Mouse (Mus musculus): ENCODE measurements at regions not wholly inside any gene's neighbourhood (a gene's known extent, or its start where the extent isn't known, plus 50 kb on each side); places are given as distances from the start of the nearest gene placed in this dataset.
A peak's percentile ranks its signal among the peaks of the same experiment; 100 is the strongest.

- WGBS, result 40% methylated on average over 3 of the region's 3 CpGs
- Histone ChIP-seq H3K27me3 (ENCODE audit: insufficient read depth, low read length) (no peaks in the 10 kb centered on the region), H3K4me1 (ENCODE audit: insufficient read depth) (no peaks in the 10 kb centered on the region), H3K4me2 (no peak overlapping the region), H3K36me3 (ENCODE audit: insufficient read depth) (no peaks in the 10 kb centered on the region), H3K9ac (no peak overlapping the region), H3K4me3 (ENCODE audit: low read depth, low read length) (no peak overlapping the region), H3K27ac (ENCODE audit: low read depth) (no peak overlapping the region), H3K9me3 (ENCODE audit: low read depth, low read length) (no peaks in the 10 kb centered on the region)
- TF ChIP-seq CTCF (IDR thresholded peaks at IDR 0.05; ENCODE audit: low read depth), result no peak
- ATAC-seq (ENCODE audit: insufficient read depth) (no peak), DNase-seq (no peak)
Observed at GRCm38 (mm10) chr1:168861577-168861976, 429.5 kb upstream of the Pbx1 start.

DNA sequence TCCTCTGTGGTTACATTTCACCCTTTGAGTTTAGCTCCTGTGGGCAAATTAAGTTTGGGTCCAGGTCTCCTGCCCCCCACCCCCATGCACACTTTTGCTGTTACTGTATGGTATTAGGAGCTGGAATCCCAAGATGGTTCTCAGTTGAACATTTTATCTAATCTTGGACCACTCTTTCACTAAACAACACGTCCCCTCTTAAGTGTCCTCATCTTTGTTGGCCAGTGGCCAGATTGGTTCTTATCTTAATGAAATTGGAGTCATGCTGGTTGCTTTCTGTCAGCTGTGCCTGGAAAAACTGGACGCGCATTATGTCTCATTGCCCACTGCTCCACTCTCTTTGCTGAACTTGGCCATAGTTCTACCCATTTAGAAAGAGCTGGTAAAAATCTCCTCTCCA lies 391.1 kb upstream of the Pbx1 start:
- no peaks in the 10 kb centered on the region for H3K36me3 ChIP-seq (ENCODE audit: insufficient read depth)
- no peaks in the 10 kb centered on the region for H3K9me3 ChIP-seq (ENCODE audit: low read depth, low read length)
- WGBS, result 35% methylated on average over 3 of the region's 3 CpGs
- ATAC-seq (ENCODE audit: insufficient read depth) (peak; percentile 66; the same call in 1 of the 2 replicates), DNase-seq (peak; percentile 85)
- H3K9ac ChIP-seq, result no peak overlapping the region
- H3K27ac ChIP-seq (ENCODE audit: low read depth), result no peak overlapping the region; the same call in 1 of the 2 replicates
- no peak overlapping the region for H3K4me2 ChIP-seq
- no peak overlapping the region for H3K4me3 ChIP-seq (ENCODE audit: low read depth, low read length)
- TF ChIP-seq CTCF (IDR thresholded peaks at IDR 0.05; ENCODE audit: low read depth), result no peak
- no peaks in the 10 kb centered on the region for H3K27me3 ChIP-seq (ENCODE audit: insufficient read depth, low read length)
- peaks cover 4% of the 10 kb centered on the region for H3K4me1 ChIP-seq (ENCODE audit: insufficient read depth)

DNA sequence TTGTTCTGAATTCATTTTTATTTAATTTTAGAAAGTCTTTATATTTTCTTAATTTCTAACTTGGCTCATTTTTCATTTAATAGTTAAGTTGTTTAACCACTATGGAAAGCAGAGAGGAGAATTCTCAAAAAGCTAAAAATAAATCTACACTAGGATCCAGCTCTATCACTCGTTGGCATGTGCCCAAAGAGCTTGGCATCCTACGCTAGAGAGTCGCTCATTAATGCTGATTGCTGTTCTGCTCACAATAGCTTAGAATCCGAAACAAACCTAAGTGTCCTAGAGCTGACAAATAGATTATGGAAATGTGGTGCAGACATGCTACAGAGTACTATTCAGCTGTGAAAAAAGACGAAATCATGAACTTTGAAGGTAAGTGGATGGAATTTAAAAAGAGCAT lies 386.3 kb upstream of the Pbx1 start:
- no peak overlapping the region for H3K27ac ChIP-seq (ENCODE audit: low read depth)
- no peak overlapping the region for H3K4me3 ChIP-seq (ENCODE audit: low read depth, low read length)
- H3K27me3 ChIP-seq (ENCODE audit: insufficient read depth, low read length), result no peaks in the 10 kb centered on the region
- no peak overlapping the region for H3K4me2 ChIP-seq
- TF ChIP-seq CTCF (IDR thresholded peaks at IDR 0.05; ENCODE audit: low read depth), result no peak
- no peak overlapping the region for H3K9ac ChIP-seq
- ATAC-seq (ENCODE audit: insufficient read depth) (no peak), DNase-seq (no peak)
- peaks cover 4% of the 10 kb centered on the region for H3K4me1 ChIP-seq (ENCODE audit: insufficient read depth)
- no peaks in the 10 kb centered on the region; the same call in 1 of the 2 replicates for H3K9me3 ChIP-seq (ENCODE audit: low read depth, low read length)
- no peaks in the 10 kb centered on the region for H3K36me3 ChIP-seq (ENCODE audit: insufficient read depth)
- 82% methylated on average over 5 of the region's 5 CpGs for WGBS

- Histone ChIP-seq H3K36me3 (ENCODE audit: insufficient read depth) (no peaks in the 10 kb centered on the region), H3K27ac (ENCODE audit: low read depth) (no peak overlapping the region), H3K4me2 (no peak overlapping the region), H3K9me3 (ENCODE audit: low read depth, low read length) (no peaks in the 10 kb centered on the region), H3K4me3 (ENCODE audit: low read depth, low read length) (no peak overlapping the region), H3K9ac (no peak overlapping the region), H3K27me3 (ENCODE audit: insufficient read depth, low read length) (no peaks in the 10 kb centered on the region), H3K4me1 (ENCODE audit: insufficient read depth) (no peaks in the 10 kb centered on the region)
- ATAC-seq (ENCODE audit: insufficient read depth) (peak; percentile 89), DNase-seq (peak; percentile 74)
- 14% methylated on average over 3 of the region's 3 CpGs for WGBS
- TF ChIP-seq CTCF (IDR thresholded peaks at IDR 0.05; ENCODE audit: low read depth), result no peak
Observed at GRCm38 (mm10) chr1:168807084-168807483, 375.0 kb upstream of the Pbx1 start.

GRCm38 (mm10) chr1:168805442-168805841 lies 373.4 kb upstream of the Pbx1 start:
- no peak overlapping the region for H3K9ac ChIP-seq
- 76% methylated on average over 3 of the region's 3 CpGs for WGBS
- no peaks in the 10 kb centered on the region for H3K36me3 ChIP-seq (ENCODE audit: insufficient read depth)
- no peaks in the 10 kb centered on the region for H3K27me3 ChIP-seq (ENCODE audit: insufficient read depth, low read length)
- ATAC-seq (ENCODE audit: insufficient read depth) (no peak), DNase-seq (no peak)
- H3K27ac ChIP-seq (ENCODE audit: low read depth), result no peak overlapping the region
- H3K4me2 ChIP-seq, result no peak overlapping the region
- no peaks in the 10 kb centered on the region for H3K4me1 ChIP-seq (ENCODE audit: insufficient read depth)
- no peak for TF ChIP-seq CTCF (IDR thresholded peaks at IDR 0.05; ENCODE audit: low read depth)
- no peak overlapping the region for H3K4me3 ChIP-seq (ENCODE audit: low read depth, low read length)
- H3K9me3 ChIP-seq (ENCODE audit: low read depth, low read length), result no peaks in the 10 kb centered on the region

DNA sequence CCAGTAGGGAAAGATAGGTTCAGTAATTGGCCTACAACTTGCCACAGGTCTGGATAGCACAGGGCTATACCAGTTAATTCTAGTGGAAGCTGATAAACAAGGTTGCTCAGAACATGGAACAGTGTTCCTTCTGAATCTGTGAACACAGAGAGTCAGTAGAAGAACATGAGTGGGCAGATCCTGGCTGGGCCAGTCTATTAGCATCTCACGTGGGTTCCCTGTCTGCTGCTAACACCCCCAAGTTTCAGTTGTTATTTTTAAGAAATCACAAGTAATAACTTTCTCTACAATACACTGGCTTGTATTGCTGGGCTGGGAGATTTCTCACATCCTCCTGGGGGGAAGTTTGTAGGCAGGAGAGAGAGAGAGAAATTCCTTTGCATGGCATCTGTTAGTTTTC lies 369.0 kb upstream of the Pbx1 start:
- H3K4me1 ChIP-seq (ENCODE audit: insufficient read depth), result no peaks in the 10 kb centered on the region
- no peak overlapping the region for H3K4me3 ChIP-seq (ENCODE audit: low read depth, low read length)
- no peaks in the 10 kb centered on the region for H3K9me3 ChIP-seq (ENCODE audit: low read depth, low read length)
- no peaks in the 10 kb centered on the region for H3K36me3 ChIP-seq (ENCODE audit: insufficient read depth)
- 89% methylated on average over 1 of the region's 1 CpGs for WGBS
- no peak for TF ChIP-seq CTCF (IDR thresholded peaks at IDR 0.05; ENCODE audit: low read depth)
- no peak for ATAC-seq (ENCODE audit: insufficient read depth)
- H3K4me2 ChIP-seq, result no peak overlapping the region
- no peaks in the 10 kb centered on the region for H3K27me3 ChIP-seq (ENCODE audit: insufficient read depth, low read length)
- no peak for DNase-seq
- H3K9ac ChIP-seq, result no peak overlapping the region
- H3K27ac ChIP-seq (ENCODE audit: low read depth), result no peak overlapping the region

- H3K27me3 ChIP-seq (ENCODE audit: insufficient read depth, low read length), result no peaks in the 10 kb centered on the region
- H3K9ac ChIP-seq, result no peak overlapping the region
- no peak overlapping the region for H3K27ac ChIP-seq (ENCODE audit: low read depth)
- H3K4me2 ChIP-seq, result no peak overlapping the region
- no peaks in the 10 kb centered on the region for H3K4me1 ChIP-seq (ENCODE audit: insufficient read depth)
- no peak overlapping the region for H3K4me3 ChIP-seq (ENCODE audit: low read depth, low read length)
- no peak for TF ChIP-seq CTCF (IDR thresholded peaks at IDR 0.05; ENCODE audit: low read depth)
- no peaks in the 10 kb centered on the region for H3K9me3 ChIP-seq (ENCODE audit: low read depth, low read length)
- no peaks in the 10 kb centered on the region for H3K36me3 ChIP-seq (ENCODE audit: insufficient read depth)
- ATAC-seq (ENCODE audit: insufficient read depth) (no peak), DNase-seq (peak; percentile 9)
- 23% methylated on average over 3 of the region's 3 CpGs for WGBS
Observed at GRCm38 (mm10) chr1:168786731-168787130, 354.7 kb upstream of the Pbx1 start.

GRCm38 (mm10) chr1:168783851-168784250 lies 351.8 kb upstream of the Pbx1 start:
- Histone ChIP-seq H3K4me2 (no peak overlapping the region), H3K9me3 (ENCODE audit: low read depth, low read length) (no peaks in the 10 kb centered on the region), H3K9ac (no peak overlapping the region), H3K4me3 (ENCODE audit: low read depth, low read length) (no peak overlapping the region), H3K27ac (ENCODE audit: low read depth) (no peak overlapping the region), H3K27me3 (ENCODE audit: insufficient read depth, low read length) (no peaks in the 10 kb centered on the region), H3K36me3 (ENCODE audit: insufficient read depth) (no peaks in the 10 kb centered on the region), H3K4me1 (ENCODE audit: insufficient read depth) (no peaks in the 10 kb centered on the region)
- DNase-seq (peak; percentile 40), ATAC-seq (ENCODE audit: insufficient read depth) (no peak)
- TF ChIP-seq CTCF (IDR thresholded peaks at IDR 0.05; ENCODE audit: low read depth), result no peak

Measured in lung, embryonic 14.5 days (tissue).